Comparison of ENCODE assay signal across 24 mouse cellular contexts in the genomic region with DNA sequence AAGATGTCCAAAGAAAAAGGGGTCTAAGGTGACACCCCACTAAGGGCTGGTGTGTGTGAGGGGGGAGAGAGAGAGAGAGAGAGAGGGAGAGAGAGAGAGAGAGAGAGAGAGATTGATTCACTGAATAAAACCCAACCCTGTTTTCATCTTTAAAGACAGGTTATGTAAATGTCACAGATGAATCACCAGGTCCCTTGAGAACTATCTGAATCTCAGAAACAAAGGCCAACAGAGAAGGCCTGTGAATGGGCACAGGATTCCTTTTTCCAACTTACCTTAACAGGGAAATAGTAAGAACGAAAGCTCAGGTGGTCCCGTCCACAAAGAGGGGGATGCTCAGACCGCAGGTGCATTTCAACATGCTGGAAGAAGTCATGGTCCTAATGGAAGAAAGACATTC. TPM values are rescaled to one million over a fixed set of nuclear protein-coding genes. Genes with fewer than 3 reads are reported as not detected.
"Had no signal": no experiment of that assay in that cellular context is flagged by ENCODE, and none has a peak within 500 bp of the region (broad histone marks: within the 10 kb centered on the region; RNA-seq: fewer than 3 reads in every experiment).

No protein-coding gene starts in this region.

- ATAC-seq: hindbrain, postnatal 0 days; intestine, embryonic 16.5 days; liver, postnatal 0 days had no signal

- H3K4me2 ChIP-seq: heart, embryonic 11.5 days; heart, embryonic 13.5 days; heart, embryonic 15.5 days; hindbrain, embryonic 13.5 days; hindbrain, embryonic 15.5 days; limb, embryonic 13.5 days; liver, embryonic 11.5 days; liver, embryonic 13.5 days; liver, embryonic 15.5 days had no signal

- H3K27ac ChIP-seq: heart, adult 2 months; hindbrain, embryonic 13.5 days; hindbrain, embryonic 15.5 days; hindbrain, postnatal 0 days; left cerebral cortex, adult 2 months; limb, embryonic 13.5 days; liver, embryonic 13.5 days; liver, embryonic 15.5 days had no signal

- DNase-seq: gastrocnemius, postnatal 14 days; gastrocnemius, postnatal 36 days; heart, adult 2 months; heart, postnatal 14 days; heart, postnatal 36 days; kidney, adult 18-20 months; kidney, adult 8-10 months; kidney, postnatal 14 days; kidney, postnatal 36 days; liver; liver, embryonic 13.5 days; liver, postnatal 0 days had no signal

- H3K9ac ChIP-seq: heart, embryonic 13.5 days; heart, embryonic 15.5 days; hindbrain, embryonic 13.5 days; hindbrain, embryonic 15.5 days; limb, embryonic 13.5 days; liver, embryonic 13.5 days; liver, embryonic 15.5 days; liver, postnatal 0 days had no signal

- H3K4me1 ChIP-seq: hindbrain, embryonic 13.5 days; hindbrain, embryonic 15.5 days; liver, embryonic 15.5 days had no signal

- H3K4me3 ChIP-seq: heart, adult 2 months; heart, embryonic 13.5 days; heart, embryonic 15.5 days; hindbrain, embryonic 13.5 days; hindbrain, embryonic 15.5 days; left cerebral cortex, adult 2 months; limb, embryonic 13.5 days; liver, embryonic 13.5 days; liver, embryonic 15.5 days had no signal

- H3K9me3 ChIP-seq: heart, embryonic 13.5 days; heart, embryonic 15.5 days; hindbrain, embryonic 13.5 days; hindbrain, embryonic 15.5 days; limb, embryonic 13.5 days; liver, embryonic 13.5 days; liver, embryonic 15.5 days had no signal

- H3K27me3 ChIP-seq: heart, embryonic 13.5 days; heart, embryonic 15.5 days; hindbrain, embryonic 13.5 days; hindbrain, embryonic 15.5 days; limb, embryonic 13.5 days; liver, embryonic 13.5 days; liver, embryonic 15.5 days had no signal

RNA-seq across cellular contexts. Expression of a gene that starts 5.4 kb away (rescaled TPM):
- polyA plus RNA-seq: limb, embryonic 11.5 days had no signal
